Mouse (Mus musculus) neural tube, embryonic 14.5 days (tissue): ENCODE data around the gene Fbxl16. TPM values are rescaled to one million over a fixed set of nuclear protein-coding genes. Genes with fewer than 3 reads are reported as not detected.
A peak's percentile ranks its signal among the peaks of the same experiment; 100 is the strongest.

Experiments
- ATAC-seq: fragments of 200-750 bp; cut with Nextera tagmentation; 2 replicates; pipeline ENCODE4 v1.8.0; 2017; ENCODE audit warnings: low read depth, mild to moderate bottlenecking, moderate TSS enrichment, moderate library complexity
- H3K27ac ChIP-seq: fragments of 300-500 bp; sonication (generic); 2 replicates; pipeline ENCODE4 v1.5.1; 2014; ENCODE audit warnings: low read depth, mild to moderate bottlenecking, control low read depth, low read length, moderate library complexity, mixed read lengths
- H3K27me3 ChIP-seq: fragments of 300-500 bp; sonication (generic); 2 replicates; pipeline ENCODE4 v1.6.1; 2014; ENCODE audit warnings: low read length; ENCODE audit not compliant: control insufficient read depth, insufficient read depth
- H3K36me3 ChIP-seq: fragments of 300-500 bp; sonication (generic); 2 replicates; pipeline ENCODE4 v1.6.1; 2014; ENCODE audit warnings: low read length, mixed read lengths; ENCODE audit not compliant: control insufficient read depth, insufficient read depth
- H3K4me1 ChIP-seq: fragments of 300-500 bp; sonication (generic); 2 replicates; pipeline ENCODE4 v1.6.1; 2014; ENCODE audit warnings: low read length; ENCODE audit not compliant: control insufficient read depth, insufficient read depth
- H3K4me2 ChIP-seq: fragments of 300-500 bp; sonication (generic); 2 replicates; pipeline ENCODE4 v1.6.1; 2014; ENCODE audit warnings: mild to moderate bottlenecking, low read depth, low read length, control low read depth
- H3K4me3 ChIP-seq: fragments of 300-500 bp; sonication (generic); 2 replicates; pipeline ENCODE4 v1.5.1; 2014; ENCODE audit warnings: low read depth, low read length, control low read depth, mixed read lengths
- H3K9ac ChIP-seq: fragments of 300-500 bp; sonication (generic); replicated peaks from 2 replicates; pipeline ENCODE4 v1.6.1; 2014; ENCODE audit warnings: low read depth, mild to moderate bottlenecking, control low read depth, low read length, mixed read lengths
- H3K9me3 ChIP-seq: fragments of 300-500 bp; sonication (generic); 2 replicates; pipeline ENCODE4 v1.6.1; 2016; ENCODE audit warnings: low read length; ENCODE audit not compliant: control insufficient read depth
- WGBS: fragments of 180-500 bp; shearing (Covaris S2); extraction: QIAGEN DNeasy Blood & Tissue Kit; methylation state at CpG from one replicate; pipeline ENCODE4 v1.1.7; 2014; 5-methylcytosine and 5-hydroxymethylcytosine counted together
- polyA plus RNA-seq: library from polyadenylated mRNA; unstranded; fragments of >200 nt; fragmentation: Nextera tagmentation; extraction: Ambion mirVana; gene quantifications from 2 replicates; pipeline ENCODE4 v1.2.1, GENCODE M21; 2014

The Fbxl16 gene
- polyA plus RNA-seq, 1 experiment from 2014 or later, result 39.4 TPM

DNA sequence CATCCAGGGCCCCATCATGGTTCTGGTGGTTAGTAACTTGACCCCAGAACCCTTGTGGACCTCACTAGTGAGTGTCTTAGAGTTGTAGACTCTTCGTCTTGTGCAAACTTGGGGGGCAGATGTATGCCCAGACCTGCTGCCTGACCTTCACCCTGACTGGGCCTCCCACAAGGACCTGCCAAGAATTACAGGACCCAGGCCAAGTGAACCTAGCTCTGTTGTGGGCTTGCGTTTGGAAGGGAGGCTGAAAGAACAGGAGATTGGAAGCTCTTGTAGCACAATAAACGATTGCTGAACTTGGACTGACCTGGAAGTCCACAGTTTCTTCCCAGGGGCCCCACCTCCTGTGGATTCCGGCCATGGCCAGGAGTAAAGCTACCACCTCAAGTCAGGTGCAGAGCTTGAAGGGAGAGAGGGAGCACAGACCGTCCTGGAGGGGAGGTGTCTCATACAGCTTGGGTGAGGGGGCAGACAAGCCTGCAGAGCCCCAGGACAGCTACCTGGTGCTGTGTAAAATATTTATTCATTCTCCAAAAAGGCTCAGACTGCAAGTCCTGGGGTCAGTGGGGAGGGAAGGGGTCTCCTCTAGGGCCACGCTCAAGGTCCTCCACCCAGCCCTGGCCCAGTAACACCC lies 25.2 kb downstream of the Fbxl16 start:
- ATAC-seq, result no peak
- 59% methylated on average over 6 of the region's 6 CpGs for WGBS
- H3K4me3 ChIP-seq, result peak overlapping the region; percentile 82
- H3K27me3 ChIP-seq, result no peaks in the 10 kb centered on the region
- H3K9ac ChIP-seq, result peak overlapping the region; percentile 76
- peaks cover 16% of the 10 kb centered on the region for H3K36me3 ChIP-seq
- H3K9me3 ChIP-seq, result no peaks in the 10 kb centered on the region
- peaks cover 69% of the 10 kb centered on the region for H3K4me1 ChIP-seq
- H3K4me2 ChIP-seq, result peak overlapping the region; percentile 90
- peak overlapping the region; percentile 93; the same call in 1 of the 2 replicates for H3K27ac ChIP-seq

- Histone ChIP-seq H3K9me3 (no peaks in the 10 kb centered on the region), H3K36me3 (peaks cover 20% of the 10 kb centered on the region), H3K27me3 (no peaks in the 10 kb centered on the region), H3K9ac (peak overlapping the region; percentile 76), H3K4me1 (peaks cover 64% of the 10 kb centered on the region), H3K4me3 (peak overlapping the region; percentile 82; the same call in 1 of the 2 replicates), H3K27ac (no peak overlapping the region), H3K4me2 (peak overlapping the region; percentile 90)
- ATAC-seq, result no peak
- 93% methylated on average over 12 of the region's 12 CpGs for WGBS
Measured at GRCm38 (mm10) chr17:25834595-25835222, 25.8 kb downstream of the Fbxl16 start.

DNA sequence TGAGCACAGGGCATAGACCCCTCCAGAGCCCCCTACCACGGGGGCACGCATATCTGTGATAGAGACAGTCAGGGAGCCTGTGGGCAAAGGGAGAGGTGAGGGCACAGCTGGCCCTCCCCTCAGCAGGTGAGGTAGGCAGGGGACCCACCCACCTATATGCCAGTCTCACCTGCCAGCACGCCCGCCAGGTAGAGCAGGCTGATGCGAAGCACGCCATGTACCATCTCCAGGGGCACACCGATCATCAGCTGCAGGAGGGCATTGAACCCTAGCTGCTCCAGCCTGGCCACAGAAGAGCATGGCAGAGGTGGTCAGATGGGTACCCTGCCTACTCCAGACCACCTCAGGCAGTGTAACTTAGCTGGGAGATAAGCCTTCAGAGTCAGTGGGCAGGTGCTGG lies 26.4 kb downstream of the Fbxl16 start:
- WGBS, result 95% methylated on average over 7 of the region's 7 CpGs
- 0 out of 2 replicates have a peak overlapping the region, but pooled peaks have one; percentile 9 for H3K4me3 ChIP-seq

GRCm38 (mm10) chr17:25835816-25836215 lies 26.9 kb downstream of the Fbxl16 start:
- Histone ChIP-seq H3K4me3 (0 out of 2 replicates have a peak overlapping the region, but pooled peaks have one; percentile 9), H3K27ac (no peak overlapping the region), H3K9me3 (no peaks in the 10 kb centered on the region), H3K9ac (peak overlapping the region; percentile 73; the same call in 1 of the 2 replicates), H3K36me3 (peaks cover 22% of the 10 kb centered on the region), H3K4me2 (peak overlapping the region; percentile 72), H3K4me1 (peaks cover 55% of the 10 kb centered on the region), H3K27me3 (no peaks in the 10 kb centered on the region)
- ATAC-seq, result no peak
- 94% methylated on average over 16 of the region's 16 CpGs for WGBS

More for the DNA sequence above, 26.4 kb downstream of the Fbxl16 start:
- H3K27ac ChIP-seq, result no peak overlapping the region
- peaks cover 59% of the 10 kb centered on the region for H3K4me1 ChIP-seq
- peaks cover 22% of the 10 kb centered on the region for H3K36me3 ChIP-seq
- peak overlapping the region; percentile 90 for H3K4me2 ChIP-seq
- ATAC-seq, result no peak
- no peak overlapping the region for H3K9ac ChIP-seq
- H3K27me3 ChIP-seq, result no peaks in the 10 kb centered on the region
- H3K9me3 ChIP-seq, result no peaks in the 10 kb centered on the region

DNA sequence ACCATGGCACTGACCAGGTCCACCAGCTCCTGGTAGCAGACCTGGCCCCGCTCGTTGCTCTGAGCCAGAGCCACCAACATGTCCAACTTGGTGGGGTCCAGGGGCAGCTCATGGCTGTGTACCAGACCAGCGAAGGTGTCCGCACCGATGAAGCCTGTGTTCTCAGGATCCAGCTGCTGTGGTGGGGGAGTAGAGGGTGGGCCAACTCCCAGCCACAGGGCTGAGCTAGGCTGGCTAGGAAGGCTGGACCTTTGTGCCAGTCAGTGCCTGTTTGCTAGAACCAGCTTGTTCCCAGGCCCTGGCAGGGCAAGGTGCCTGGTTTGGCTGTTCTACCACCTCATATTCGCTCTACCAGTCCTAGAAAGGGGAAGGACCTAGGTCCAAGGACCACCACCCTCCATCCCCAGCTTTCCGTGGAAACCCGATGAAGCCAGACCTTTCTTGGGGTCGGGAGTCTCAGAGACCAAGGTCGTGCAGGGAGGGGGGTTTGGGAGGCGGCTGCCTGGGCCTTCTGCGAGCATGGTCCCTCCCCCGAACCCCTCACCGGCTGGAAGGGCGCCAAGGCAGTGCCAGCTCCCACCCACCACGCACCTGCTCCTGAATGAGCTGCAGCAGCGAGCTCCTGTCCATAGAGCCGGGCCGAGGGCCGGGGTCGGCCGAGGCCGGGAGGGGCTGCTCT lies 27.7 kb downstream of the Fbxl16 start:
- Histone ChIP-seq H3K4me1 (peaks cover 48% of the 10 kb centered on the region), H3K27ac (peak overlapping the region; percentile 83), H3K27me3 (no peaks in the 10 kb centered on the region), H3K36me3 (peaks cover 22% of the 10 kb centered on the region), H3K4me3 (peak overlapping the region; percentile 38), H3K4me2 (peak overlapping the region; percentile 72), H3K9me3 (no peaks in the 10 kb centered on the region), H3K9ac (peak overlapping the region; percentile 73)
- WGBS, result 20% methylated on average over 23 of the region's 23 CpGs
- ATAC-seq, result no peak

GRCm38 (mm10) chr17:25837076-25837410 lies 28.2 kb downstream of the Fbxl16 start, which contains the start of gene Rhbdl1:
Rhbdl1 (minus strand) TSS chr17:25837295.
- no peaks in the 10 kb centered on the region for H3K27me3 ChIP-seq
- no peaks in the 10 kb centered on the region for H3K9me3 ChIP-seq
- peak within 1 kb of the TSS; percentile 83 for H3K27ac ChIP-seq
- H3K4me1 ChIP-seq, result peaks cover 42% of the 10 kb centered on the region
- H3K4me3 ChIP-seq, result peak within 1 kb of the TSS; percentile 38
- peak within 1 kb of the TSS; percentile 73 for H3K9ac ChIP-seq
- peak within 1 kb of the TSS; percentile 72 for H3K4me2 ChIP-seq
- peak; percentile 19; the same call in 1 of the 2 replicates for ATAC-seq
- 2% methylated on average over 26 of the region's 29 CpGs for WGBS
- H3K36me3 ChIP-seq, result peaks cover 26% of the 10 kb centered on the region

GRCm38 (mm10) chr17:25837533-25837932 lies 28.6 kb downstream of the Fbxl16 start:
- H3K4me3 ChIP-seq, result 0 out of 2 replicates have a peak overlapping the region, but pooled peaks have one; percentile 38
- no peaks in the 10 kb centered on the region for H3K9me3 ChIP-seq
- H3K36me3 ChIP-seq, result peaks cover 28% of the 10 kb centered on the region
- H3K27ac ChIP-seq, result peak overlapping the region; percentile 83
- H3K27me3 ChIP-seq, result no peaks in the 10 kb centered on the region
- H3K4me2 ChIP-seq, result peak overlapping the region; percentile 72
- no peak for ATAC-seq
- H3K9ac ChIP-seq, result no peak overlapping the region
- H3K4me1 ChIP-seq, result peaks cover 42% of the 10 kb centered on the region
- WGBS, result 18% methylated on average over 3 of the region's 3 CpGs

DNA sequence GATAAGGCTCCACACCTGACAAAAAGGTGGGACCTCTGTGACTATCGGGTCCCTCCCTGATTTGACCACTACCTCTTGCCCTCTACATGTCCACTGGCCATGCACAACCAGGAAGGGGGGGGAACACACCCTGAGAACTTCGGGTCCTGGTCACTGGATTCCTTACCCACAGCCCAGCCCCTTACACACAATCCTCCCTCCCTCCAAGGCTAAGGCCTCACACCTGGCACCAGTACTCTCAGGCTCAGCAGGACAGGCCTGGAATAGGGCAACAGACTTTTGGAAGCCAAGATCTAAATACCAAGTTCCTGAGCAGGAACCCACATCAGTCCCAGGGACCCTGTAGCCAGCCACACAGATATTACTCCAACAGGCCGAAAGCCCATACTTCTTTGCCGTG lies 30.0 kb downstream of the Fbxl16 start:
- Histone ChIP-seq H3K27ac (no peak overlapping the region), H3K36me3 (peaks cover 28% of the 10 kb centered on the region), H3K4me3 (no peak overlapping the region), H3K9me3 (no peaks in the 10 kb centered on the region), H3K4me1 (peaks cover 44% of the 10 kb centered on the region), H3K9ac (no peak overlapping the region), H3K4me2 (no peak overlapping the region), H3K27me3 (no peaks in the 10 kb centered on the region)
- WGBS, result 91% methylated on average over 4 of the region's 4 CpGs
- no peak for ATAC-seq
